Comparison of ENCODE assay signal across 29 mouse cellular contexts in the genomic region with DNA sequence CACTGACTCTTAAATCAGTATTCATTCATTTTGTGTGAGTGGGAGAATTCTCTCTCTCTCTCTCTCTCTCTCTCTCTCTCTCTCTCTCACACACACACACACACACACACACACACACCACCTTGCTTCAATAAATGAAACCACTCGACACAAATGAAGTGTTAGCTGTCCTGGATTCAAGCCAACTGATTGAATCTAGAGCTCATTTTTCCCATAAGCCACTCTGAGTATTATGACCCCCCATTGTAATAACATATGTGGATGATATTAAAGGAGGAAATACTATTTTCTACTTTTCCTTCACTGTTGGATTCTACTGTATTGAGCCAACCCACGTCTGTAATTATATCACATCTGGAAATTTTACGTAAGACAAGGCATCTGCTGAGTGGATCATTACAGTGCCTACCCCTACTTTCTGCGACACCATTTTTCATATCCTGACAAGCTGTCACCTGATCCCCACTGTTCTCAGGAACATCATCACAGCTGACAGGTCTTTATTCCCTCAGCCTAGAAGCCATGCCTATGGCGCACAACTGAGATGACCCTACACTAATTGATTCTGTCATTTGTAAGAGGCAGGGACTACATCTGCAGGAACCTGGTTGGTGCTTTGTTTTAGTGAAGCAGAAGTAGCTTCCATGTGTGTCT.
A peak's percentile ranks its signal among the peaks of the same experiment; 100 is the strongest.
DNase-seq lines count a peak whose midpoint lies in the region; ATAC-seq lines count a peak whose summit lies in the region.
"Had no signal": no experiment of that assay in that cellular context is flagged by ENCODE, and none has a peak within 500 bp of the region (broad histone marks: within the 10 kb centered on the region; RNA-seq: fewer than 3 reads in every experiment).

No protein-coding gene starts in this region.

- no peak overlapping the region for H3K4me2 ChIP-seq in hindbrain, embryonic 12.5 days (replicated peaks)
- H3K4me2 ChIP-seq in midbrain, embryonic 15.5 days, result no peak overlapping the region
- H3K4me2 ChIP-seq in midbrain, embryonic 11.5 days, result no peak overlapping the region
- no peak overlapping the region for H3K4me2 ChIP-seq in hindbrain, embryonic 14.5 days (replicated peaks)
- H3K4me2 ChIP-seq: embryonic facial prominence, embryonic 13.5 days; heart, embryonic 12.5 days; limb, embryonic 15.5 days; liver, embryonic 15.5 days; neural tube, embryonic 13.5 days had no signal

- no peak overlapping the region for H3K4me3 ChIP-seq in hindbrain, embryonic 12.5 days
- no peak overlapping the region for H3K4me3 ChIP-seq in hindbrain, embryonic 10.5 days
- no peak overlapping the region for H3K4me3 ChIP-seq in midbrain, embryonic 15.5 days
- no peak overlapping the region for H3K4me3 ChIP-seq in midbrain, embryonic 11.5 days (ENCODE audit: low read depth, low read length)
- H3K4me3 ChIP-seq in hindbrain, embryonic 14.5 days (replicated peaks; ENCODE audit: low read length), result no peak overlapping the region
- H3K4me3 ChIP-seq: embryonic facial prominence, embryonic 13.5 days; heart, embryonic 12.5 days; limb, embryonic 15.5 days; liver, embryonic 15.5 days; myocyte; neural tube, embryonic 13.5 days had no signal

- H3K9ac ChIP-seq in hindbrain, embryonic 12.5 days, result no peak overlapping the region
- no peak overlapping the region for H3K9ac ChIP-seq in midbrain, embryonic 15.5 days
- no peak overlapping the region for H3K9ac ChIP-seq in midbrain, embryonic 11.5 days (ENCODE audit: low read length)
- no peak overlapping the region for H3K9ac ChIP-seq in hindbrain, embryonic 14.5 days
- H3K9ac ChIP-seq: embryonic facial prominence, embryonic 13.5 days; heart, embryonic 12.5 days; limb, embryonic 15.5 days; liver, embryonic 15.5 days; neural tube, embryonic 13.5 days had no signal

- H3K27me3 ChIP-seq in hindbrain, embryonic 12.5 days, result no peaks in the 10 kb centered on the region
- no peaks in the 10 kb centered on the region for H3K27me3 ChIP-seq in hindbrain, embryonic 10.5 days (ENCODE audit: insufficient read depth, poor library complexity, severe bottlenecking)
- H3K27me3 ChIP-seq in midbrain, embryonic 15.5 days (replicated peaks), result no peaks in the 10 kb centered on the region
- H3K27me3 ChIP-seq in midbrain, embryonic 11.5 days (ENCODE audit: control insufficient read depth, insufficient read depth, low read length), result no peaks in the 10 kb centered on the region
- H3K27me3 ChIP-seq in hindbrain, embryonic 14.5 days (ENCODE audit: control insufficient read depth, insufficient read depth, low read length), result no peaks in the 10 kb centered on the region
- H3K27me3 ChIP-seq: embryonic facial prominence, embryonic 13.5 days; heart, embryonic 12.5 days; limb, embryonic 15.5 days; liver, embryonic 15.5 days; neural tube, embryonic 13.5 days had no signal

- no peak for DNase-seq in hindbrain, embryonic 10.5 days (ENCODE audit: low spot score)
- no peak for DNase-seq in midbrain, embryonic 11.5 days (ENCODE audit: low spot score, missing footprints)
- DNase-seq in hindbrain, embryonic 14.5 days (ENCODE audit: low spot score), result peak; percentile 37
- peak; percentile 17 for DNase-seq in retina, embryonic 14.5 days (ENCODE audit: low spot score)
- DNase-seq in gastrocnemius, postnatal 14 days, result no peak
- DNase-seq: adrenal gland, postnatal 36 days; cerebellum, adult 11-12 months; cerebellum, postnatal 25 days; embryo, embryonic 11 days; gastrocnemius, postnatal 25 days; heart, adult 18-20 months; heart, postnatal 10 days; kidney, postnatal 25 days; right cerebral cortex, postnatal 14 days; spleen, adult 18-20 months; thymus, postnatal 14 days had no signal

- H3K4me1 ChIP-seq in hindbrain, embryonic 12.5 days, result 0 out of 2 replicates have a peak, but pooled peaks cover 2% of the 10 kb centered on the region
- no peaks in the 10 kb centered on the region for H3K4me1 ChIP-seq in hindbrain, embryonic 10.5 days (replicated peaks)
- no peaks in the 10 kb centered on the region for H3K4me1 ChIP-seq in midbrain, embryonic 15.5 days
- no peaks in the 10 kb centered on the region for H3K4me1 ChIP-seq in midbrain, embryonic 11.5 days (ENCODE audit: control insufficient read depth, insufficient read depth, low read length)
- H3K4me1 ChIP-seq in hindbrain, embryonic 14.5 days (replicated peaks; ENCODE audit: control insufficient read depth, insufficient read depth, low read length), result no peaks in the 10 kb centered on the region
- H3K4me1 ChIP-seq: heart, embryonic 12.5 days; limb, embryonic 15.5 days; liver, embryonic 15.5 days; neural tube, embryonic 13.5 days had no signal

- no peak overlapping the region for H3K27ac ChIP-seq in hindbrain, embryonic 12.5 days
- H3K27ac ChIP-seq in hindbrain, embryonic 10.5 days, result no peak overlapping the region
- H3K27ac ChIP-seq in midbrain, embryonic 15.5 days, result no peak overlapping the region
- H3K27ac ChIP-seq in midbrain, embryonic 11.5 days (ENCODE audit: low read depth, low read length), result no peak overlapping the region
- H3K27ac ChIP-seq in hindbrain, embryonic 14.5 days, result no peak overlapping the region
- H3K27ac ChIP-seq: embryonic facial prominence, embryonic 13.5 days; limb, embryonic 15.5 days; liver, embryonic 15.5 days; macrophage; neural tube, embryonic 13.5 days had no signal

- 74% methylated on average over 5 of the region's 5 CpGs for WGBS in hindbrain, embryonic 12.5 days
- 89% methylated on average over 5 of the region's 5 CpGs for WGBS in hindbrain, embryonic 10.5 days
- WGBS in midbrain, embryonic 15.5 days, result 72% methylated on average over 5 of the region's 5 CpGs
- 90% methylated on average over 5 of the region's 5 CpGs for WGBS in midbrain, embryonic 11.5 days
- 62% methylated on average over 5 of the region's 5 CpGs for WGBS in hindbrain, embryonic 14.5 days

- ATAC-seq in hindbrain, embryonic 12.5 days (ENCODE audit: low FRiP score), result peak; percentile 46; the same call in 1 of the 2 replicates
- peak; percentile 48 for ATAC-seq in midbrain, embryonic 15.5 days (replicated peaks)
- no peak for ATAC-seq in midbrain, embryonic 11.5 days (ENCODE audit: low FRiP score)
- peak; percentile 60 for ATAC-seq in hindbrain, embryonic 14.5 days (ENCODE audit: low FRiP score)
- ATAC-seq: CD4-positive, CD25-positive, alpha-beta regulatory T cell, adult 4 months; forebrain, embryonic 16.5 days; intestine, postnatal 0 days; lung, postnatal 0 days had no signal

- H3K36me3 ChIP-seq in hindbrain, embryonic 12.5 days, result no peaks in the 10 kb centered on the region
- no peaks in the 10 kb centered on the region for H3K36me3 ChIP-seq in hindbrain, embryonic 10.5 days
- H3K36me3 ChIP-seq in midbrain, embryonic 15.5 days (replicated peaks), result no peaks in the 10 kb centered on the region
- H3K36me3 ChIP-seq in midbrain, embryonic 11.5 days (ENCODE audit: control insufficient read depth, insufficient read depth, low read length), result no peaks in the 10 kb centered on the region
- H3K36me3 ChIP-seq in hindbrain, embryonic 14.5 days (replicated peaks; ENCODE audit: control insufficient read depth, insufficient read depth), result no peaks in the 10 kb centered on the region
- H3K36me3 ChIP-seq: embryonic facial prominence, embryonic 13.5 days; heart, embryonic 12.5 days; limb, embryonic 15.5 days; liver, embryonic 15.5 days; neural tube, embryonic 13.5 days had no signal

- H3K9me3 ChIP-seq in hindbrain, embryonic 12.5 days (replicated peaks), result no peaks in the 10 kb centered on the region
- no peaks in the 10 kb centered on the region for H3K9me3 ChIP-seq in hindbrain, embryonic 10.5 days
- H3K9me3 ChIP-seq in midbrain, embryonic 15.5 days, result no peaks in the 10 kb centered on the region
- no peaks in the 10 kb centered on the region for H3K9me3 ChIP-seq in midbrain, embryonic 11.5 days (ENCODE audit: control insufficient read depth, low read length)
- H3K9me3 ChIP-seq in hindbrain, embryonic 14.5 days (ENCODE audit: control insufficient read depth, low read length), result no peaks in the 10 kb centered on the region
- H3K9me3 ChIP-seq: embryonic facial prominence, embryonic 13.5 days; heart, embryonic 12.5 days; limb, embryonic 15.5 days; liver, embryonic 15.5 days; neural tube, embryonic 13.5 days had no signal

- intact Hi-C loops in gastrocnemius, postnatal 14 days (cut with DNase I; ENCODE audit: low total_unique reads), result no loop called here

Comparison
In these comparisons a context has a peak if more than half of its experiments do, and no peak if none do; other contexts are left out.
1. DNase-seq: peak in hindbrain, embryonic 14.5 days (single experiment) and retina, embryonic 14.5 days (single experiment); none in hindbrain, embryonic 10.5 days (single experiment), midbrain, embryonic 11.5 days (single experiment) and gastrocnemius, postnatal 14 days (single experiment).